Mouse (Mus musculus) heart, adult 2 months (tissue): Measurements from ENCODE around the gene Irf1.

Source experiments
- CTCF ChIP-seq: fragments of 200-600 bp; IDR thresholded peaks from 2 replicates; pipeline ENCODE4 v1.8.1; 2022; ENCODE audit warnings: antibody characterized with exemption, mild to moderate bottlenecking, moderate library complexity
- EP300 ChIP-seq: fragments of 200-500 bp; IDR thresholded peaks from 2 replicates; pipeline ENCODE4 v1.6.1; 2011; ENCODE audit warnings: low read depth, low read length, control low read depth; ENCODE audit not compliant: insufficient read depth
- POLR2A ChIP-seq: fragments of 200-500 bp; IDR thresholded peaks from 2 replicates; pipeline ENCODE4 v1.6.1; 2011; ENCODE audit warnings: mild to moderate bottlenecking, low read depth, low read length, control low read depth; ENCODE audit not compliant: insufficient read depth

DNA sequence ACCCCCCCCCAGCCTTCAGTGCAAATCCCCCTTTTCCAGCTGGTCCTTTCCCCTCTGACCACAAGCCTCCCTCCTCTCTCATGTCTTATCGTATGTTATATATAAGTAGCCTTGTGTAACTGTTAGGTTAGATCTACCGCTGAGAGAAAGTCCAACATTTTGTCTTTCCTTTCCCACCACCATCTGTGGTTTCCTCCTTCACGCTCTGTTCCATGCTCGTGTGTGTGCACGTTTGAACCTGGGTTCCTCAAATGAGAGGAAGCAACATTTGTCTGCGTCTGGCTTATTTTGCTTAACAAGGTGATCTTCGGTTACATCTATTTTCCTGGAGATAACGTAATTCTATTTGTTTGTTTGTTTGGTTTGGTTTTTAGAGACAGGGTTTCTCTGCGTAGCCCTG is 21.8 kb upstream of the Irf1 start:
- TF ChIP-seq CTCF, result no peak
- no peak for TF ChIP-seq POLR2A
- no peak for TF ChIP-seq EP300
